Mouse (Mus musculus): ENCODE data around the gene Atp1b1.

- TF ChIP-seq CTCF (IDR thresholded peaks at IDR 0.05; ENCODE audit: low read depth) (no peak), EP300 (IDR thresholded peaks at IDR 0.05; ENCODE audit: low read depth) (no peak)
These were observed 6.8 kb downstream of the Atp1b1 start for GRCm38 (mm10) chr1:164451346-164451745.
